Comparison of ENCODE assay signal across 24 mouse cellular contexts in the genomic region with DNA sequence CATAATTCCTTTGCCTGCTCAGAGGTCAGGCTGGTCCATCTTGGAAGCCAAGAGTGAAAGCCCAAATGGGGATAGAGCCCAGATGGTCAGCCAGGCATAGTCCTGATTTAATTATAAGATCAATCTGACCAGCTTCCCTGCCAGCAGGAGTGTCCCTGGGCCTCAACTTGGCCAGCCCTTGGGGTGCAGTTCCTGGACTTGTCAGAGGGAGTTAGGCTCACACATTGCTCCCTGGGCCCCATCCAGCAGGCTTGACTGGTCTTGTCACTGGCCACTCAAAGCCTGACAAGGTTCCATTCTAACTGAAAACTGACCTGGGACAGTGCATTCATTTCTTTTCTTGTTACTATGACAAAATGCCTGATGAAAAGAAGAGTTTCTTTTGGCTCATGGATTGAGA. TPM values are rescaled to one million over a fixed set of nuclear protein-coding genes. Genes with fewer than 3 reads are reported as not detected.
DNase-seq lines count a peak whose midpoint lies in the region; ATAC-seq lines count a peak whose summit lies in the region.
"Had no signal": no experiment of that assay in that cellular context is flagged by ENCODE, and none has a peak within 500 bp of the region (broad histone marks: within the 10 kb centered on the region; RNA-seq: fewer than 3 reads in every experiment).

No protein-coding gene starts in this region.

- DNase-seq in heart, adult 11 months: peak; percentile 76
- no peak for DNase-seq in heart, adult 9 months (ENCODE audit: low spot score in 2 of 2)
- peak; percentile 58 for DNase-seq in lung, postnatal 25 days (ENCODE audit: low spot score)
- no peak for DNase-seq in lung, postnatal 14 days
- peak; percentile 68 to 83 for DNase-seq in cerebellum, postnatal 10 days
- no peak for DNase-seq in retina, postnatal 1 day
- no peak for DNase-seq in ovary, postnatal 10 days (ENCODE audit: low spot score)
- DNase-seq: adrenal gland, postnatal 36 days; gastrocnemius, postnatal 10 days; heart, postnatal 36 days; kidney, adult 2 months; liver, postnatal 0 days had no signal

- no peak overlapping the region for H3K9ac ChIP-seq in intestine, embryonic 16.5 days (ENCODE audit: low read depth, low read length)
- H3K9ac ChIP-seq: heart, embryonic 15.5 days; hindbrain, embryonic 13.5 days; liver, postnatal 0 days; midbrain, embryonic 12.5 days; neural tube, embryonic 15.5 days had no signal

- no peak overlapping the region for H3K4me3 ChIP-seq in intestine, embryonic 16.5 days (ENCODE audit: low read length)
- H3K4me3 ChIP-seq: forebrain, embryonic 10.5 days; heart, embryonic 15.5 days; hindbrain, embryonic 13.5 days; midbrain, embryonic 12.5 days; neural tube, embryonic 15.5 days had no signal

- no peaks in the 10 kb centered on the region for H3K4me1 ChIP-seq in intestine, embryonic 16.5 days (ENCODE audit: control insufficient read depth, insufficient read depth, low read length)
- H3K4me1 ChIP-seq: forebrain, embryonic 10.5 days; heart, embryonic 15.5 days; hindbrain, embryonic 13.5 days; midbrain, embryonic 12.5 days; neural tube, embryonic 15.5 days had no signal

- no peaks in the 10 kb centered on the region for H3K9me3 ChIP-seq in intestine, embryonic 16.5 days (ENCODE audit: control insufficient read depth, low read length)
- H3K9me3 ChIP-seq: forebrain, embryonic 10.5 days; heart, embryonic 15.5 days; hindbrain, embryonic 13.5 days; midbrain, embryonic 12.5 days; neural tube, embryonic 15.5 days had no signal

- ATAC-seq in intestine, embryonic 16.5 days: no peak
- ATAC-seq: forebrain, embryonic 16.5 days; inflammation-experienced regulatory T-cells, adult 6 months; liver, postnatal 0 days had no signal

- no peak overlapping the region for H3K4me2 ChIP-seq in intestine, embryonic 16.5 days (ENCODE audit: low read depth, low read length)
- H3K4me2 ChIP-seq: heart, embryonic 15.5 days; hindbrain, embryonic 13.5 days; liver, embryonic 11.5 days; midbrain, embryonic 12.5 days; neural tube, embryonic 15.5 days had no signal

- H3K27me3 ChIP-seq in intestine, embryonic 16.5 days (replicated peaks; ENCODE audit: control insufficient read depth, insufficient read depth, low read length): no peaks in the 10 kb centered on the region
- H3K27me3 ChIP-seq: heart, embryonic 15.5 days; hindbrain, embryonic 13.5 days; midbrain, embryonic 12.5 days; neural tube, embryonic 15.5 days had no signal

- no peaks in the 10 kb centered on the region for H3K36me3 ChIP-seq in intestine, embryonic 16.5 days (ENCODE audit: control insufficient read depth, insufficient read depth, low read length)
- H3K36me3 ChIP-seq: forebrain, embryonic 10.5 days; heart, embryonic 15.5 days; hindbrain, embryonic 13.5 days; midbrain, embryonic 12.5 days; neural tube, embryonic 15.5 days had no signal

- H3K27ac ChIP-seq in intestine, embryonic 16.5 days (ENCODE audit: low read length): no peak overlapping the region
- H3K27ac ChIP-seq: forebrain, embryonic 10.5 days; heart, embryonic 15.5 days; hindbrain, embryonic 13.5 days; kidney, postnatal 0 days; midbrain, embryonic 12.5 days; neural tube, embryonic 15.5 days; stomach, postnatal 0 days had no signal

RNA-seq across cellular contexts. Expression of gene Kcna2, which starts 21.4 kb away (rescaled TPM):
- 0.04 and 0.06 TPM in 2 replicates for polyA plus RNA-seq in intestine, embryonic 16.5 days (2015; fragmentation: Nextera tagmentation; extraction: Ambion mirVana)
- polyA plus RNA-seq: forebrain, embryonic 10.5 days; limb, embryonic 11.5 days had no signal

Comparison
In these comparisons a context has a peak if more than half of its experiments do, and no peak if none do; other contexts are left out.
1. DNase-seq: peak in heart, adult 11 months (single experiment), lung, postnatal 25 days (single experiment) and cerebellum, postnatal 10 days (2 of 2); none in heart, adult 9 months (0 of 2), lung, postnatal 14 days (single experiment), retina, postnatal 1 day (single experiment) and ovary, postnatal 10 days (single experiment).